Mouse (Mus musculus): ENCODE measurements at regions not wholly inside any gene's neighbourhood (a gene's known extent, or its start where the extent isn't known, plus 50 kb on each side); places are given as distances from the start of the nearest gene placed in this dataset.
"Not testable (repeated sequence)": the region's sequence is repeated elsewhere in the genome, so short reads cannot be mapped to it uniquely, and the experiment has no call there.

- no peak for DNase-seq (ENCODE audit: low spot score)
Measured at GRCm38 (mm10) chr10:118050152-118050641, 91.4 kb upstream of the Mdm1 start.

- no peak for DNase-seq (ENCODE audit: low spot score)
Measured at GRCm38 (mm10) chr10:118052042-118052441, 89.6 kb upstream of the Mdm1 start.

- DNase-seq (ENCODE audit: low spot score): no peak
Measured at GRCm38 (mm10) chr10:118052477-118052876, 89.1 kb upstream of the Mdm1 start.

- no peak for DNase-seq (ENCODE audit: low spot score)
Measured at GRCm38 (mm10) chr10:118053037-118053436, 88.6 kb upstream of the Mdm1 start.

- DNase-seq (ENCODE audit: low spot score): no peak
Measured at GRCm38 (mm10) chr10:118056789-118057271, 84.8 kb upstream of the Mdm1 start.

GRCm38 (mm10) chr10:118057516-118057915, 84.1 kb upstream of the Mdm1 start:
- DNase-seq (ENCODE audit: low spot score): no peak

GRCm38 (mm10) chr10:118064816-118065216, 76.8 kb upstream of the Mdm1 start:
- no peak for DNase-seq (ENCODE audit: low spot score)

- DNase-seq (ENCODE audit: low spot score): not testable (repeated sequence)
Measured at GRCm38 (mm10) chr10:118076341-118076740, 65.3 kb upstream of the Mdm1 start.

GRCm38 (mm10) chr10:118081636-118082166, 59.9 kb upstream of the Mdm1 start:
- DNase-seq (ENCODE audit: low spot score): no peak

- no peak for DNase-seq (ENCODE audit: low spot score)
Measured at GRCm38 (mm10) chr10:118083035-118083720, 58.4 kb upstream of the Mdm1 start.

GRCm38 (mm10) chr10:118083721-118084075, 57.9 kb upstream of the Mdm1 start:
- no peak for DNase-seq (ENCODE audit: low spot score)

- DNase-seq (ENCODE audit: low spot score): no peak
Measured at GRCm38 (mm10) chr10:118085046-118085983, 56.3 kb upstream of the Mdm1 start.

GRCm38 (mm10) chr10:118087570-118088340, 53.9 kb upstream of the Mdm1 start:
- DNase-seq (ENCODE audit: low spot score): no peak

- no peak for DNase-seq (ENCODE audit: low spot score)
Measured at GRCm38 (mm10) chr10:118088499-118088898, 53.1 kb upstream of the Mdm1 start.

- no peak for DNase-seq (ENCODE audit: low spot score)
Measured at GRCm38 (mm10) chr10:118089879-118090278, 51.7 kb upstream of the Mdm1 start.

- DNase-seq (ENCODE audit: low spot score): no peak
Measured at GRCm38 (mm10) chr10:118091476-118091875, 50.1 kb upstream of the Mdm1 start.

Measured in urinary bladder, postnatal 14 days (tissue).